Mouse (Mus musculus) heart, postnatal 10 days (tissue): ENCODE measurements around the gene Ube2t. TPM values are rescaled to one million over a fixed set of nuclear protein-coding genes. Genes with fewer than 3 reads are reported as not detected.

ENCODE experiments used
- DNase-seq, 2 experiments: peaks; one replicate each; pipeline ENCODE4 v3.0.0; 2021
- intact Hi-C: fragments of 180-260 bp; cut with DNase I; formaldehyde crosslinking; loops from one replicate; pipeline ENCODE4 v1.15.1; 2025
- total RNA-seq, 2 experiments: library from RNA; stranded (reverse); gene quantifications; 2 replicates each; pipeline ENCODE4 v1.2.3; 2021

Gene Ube2t
- total RNA-seq, 2 experiments from 2014 or later: 9.6 to 10.1 TPM

- intact Hi-C loops: loop anchor here (5.0 kb wide), 1 partner anchor 44 kb away; no protein-coding TSS in a partner anchor
- no peak for DNase-seq
Observed at GRCm38 (mm10) chr1:135023583-135023982, 61.2 kb downstream of the Ube2t start.

Other genes starting within 250 kb of the Ube2t start
- gene Ppp1r12b, start 6.6 kb upstream of the Ube2t start, total RNA-seq: 100 to 1,000 TPM; 130 to 131 TPM
- 10 to 100 TPM; 12.3 to 17.4 TPM for gene Lgr6, start 142.7 kb downstream of the Ube2t start, total RNA-seq
- under 1 TPM; 0.60 to 0.82 TPM for gene Ptpn7, start 170.1 kb downstream of the Ube2t start, total RNA-seq
- 10 to 100 TPM; 29.9 to 31.8 TPM for gene Arl8a, start 184.3 kb downstream of the Ube2t start, total RNA-seq
- gene Gpr37l1, start 205.1 kb downstream of the Ube2t start, total RNA-seq: under 1 TPM in 1 of 2 experiments, not detected in 1; 0.29 TPM